Mouse (Mus musculus) embryonic facial prominence, embryonic 10.5 days (tissue): ENCODE results near the gene Krcc1. TPM values are rescaled to one million over a fixed set of nuclear protein-coding genes. Genes with fewer than 3 reads are reported as not detected.
"Not testable (repeated sequence)": the region's sequence is repeated elsewhere in the genome, so short reads cannot be mapped to it uniquely, and the experiment has no call there.

ENCODE experiments used
- DNase-seq: peaks from one replicate; pipeline ENCODE4 v3.0.0-alpha.2; 2017; ENCODE audit warnings: low spot score
- H3K27ac ChIP-seq: fragments of 300-500 bp; sonication (generic); replicated peaks from 2 replicates; pipeline ENCODE4 v1.5.1; 2016; ENCODE audit warnings: mild to moderate bottlenecking
- H3K27me3 ChIP-seq: fragments of 300-500 bp; sonication (generic); replicated peaks from 2 replicates; pipeline ENCODE4 v1.6.1; 2016; ENCODE audit warnings: low read depth, mild to moderate bottlenecking; ENCODE audit not compliant: poor library complexity, severe bottlenecking
- H3K36me3 ChIP-seq: fragments of 300-500 bp; sonication (generic); replicated peaks from 2 replicates; pipeline ENCODE4 v1.6.1; 2016; ENCODE audit warnings: mild to moderate bottlenecking, moderate library complexity
- H3K4me1 ChIP-seq: fragments of 300-500 bp; sonication (generic); 2 replicates; pipeline ENCODE4 v1.6.1; 2016
- H3K4me3 ChIP-seq: fragments of 300-500 bp; sonication (generic); 2 replicates; pipeline ENCODE4 v1.5.1; 2016; ENCODE audit warnings: mild to moderate bottlenecking, moderate library complexity
- H3K9me3 ChIP-seq: fragments of 300-500 bp; sonication (generic); 2 replicates; pipeline ENCODE4 v1.6.1; 2016; ENCODE audit warnings: mild to moderate bottlenecking
- WGBS: fragments of 180-500 bp; shearing (Covaris S2); methylation state at CpG from one replicate; pipeline ENCODE4 v1.1.7; 2016; 5-methylcytosine and 5-hydroxymethylcytosine counted together
- polyA plus RNA-seq: library from polyadenylated mRNA; unstranded; fragments of >200 nt; fragmentation: Nextera tagmentation; extraction: Ambion mirVana; gene quantifications from 2 replicates; pipeline ENCODE4 v1.2.1, GENCODE M21; 2016

Gene Krcc1
- polyA plus RNA-seq, 1 experiment from 2014 or later = 32.5 TPM

GRCm38 (mm10) chr6:71269686-71270050, 1.8 kb upstream of the Krcc1 start:
- WGBS = 95% methylated on average over 6 of the region's 6 CpGs
- H3K36me3 ChIP-seq, H3K27ac ChIP-seq, H3K27me3 ChIP-seq, H3K9me3 ChIP-seq, DNase-seq, H3K4me3 ChIP-seq: not testable (repeated sequence)
- H3K4me1 ChIP-seq = peaks cover 17% of the 10 kb centered on the region

- H3K27me3 ChIP-seq = no peaks in the 10 kb centered on the region
- no peaks in the 10 kb centered on the region for H3K36me3 ChIP-seq
- peak overlapping the region; percentile 95 for H3K4me3 ChIP-seq
- H3K4me1 ChIP-seq = peaks cover 17% of the 10 kb centered on the region
- no peaks in the 10 kb centered on the region for H3K9me3 ChIP-seq
- H3K27ac ChIP-seq = peak overlapping the region; percentile 98
- DNase-seq = peak; percentile 64
- WGBS = 36% methylated on average over 13 of the region's 14 CpGs
Measured at GRCm38 (mm10) chr6:71270301-71271056, 998 bp upstream of the Krcc1 start.

GRCm38 (mm10) chr6:71271057-71271388, 454 bp upstream of the Krcc1 start:
- no peak for DNase-seq
- Histone ChIP-seq H3K4me3 (peak overlapping the region; percentile 95), H3K4me1 (peaks cover 17% of the 10 kb centered on the region), H3K27me3 (no peaks in the 10 kb centered on the region), H3K36me3 (no peaks in the 10 kb centered on the region), H3K27ac (peak overlapping the region; percentile 98), H3K9me3 (no peaks in the 10 kb centered on the region)
- WGBS = 2% methylated on average over 8 of the region's 8 CpGs

GRCm38 (mm10) chr6:71272316-71272741, 852 bp downstream of the Krcc1 start:
- Histone ChIP-seq H3K9me3 (no peaks in the 10 kb centered on the region), H3K36me3 (no peaks in the 10 kb centered on the region), H3K4me1 (peaks cover 17% of the 10 kb centered on the region), H3K27me3 (no peaks in the 10 kb centered on the region), H3K27ac (peak overlapping the region; percentile 98), H3K4me3 (peak overlapping the region; percentile 95)
- no peak for DNase-seq
- 2% methylated on average over 11 of the region's 11 CpGs for WGBS

GRCm38 (mm10) chr6:71273715-71274114, 2.2 kb downstream of the Krcc1 start:
- H3K27me3 ChIP-seq = no peaks in the 10 kb centered on the region
- H3K4me3 ChIP-seq = no peak overlapping the region
- H3K4me1 ChIP-seq = peaks cover 17% of the 10 kb centered on the region
- DNase-seq = no peak
- no peaks in the 10 kb centered on the region for H3K9me3 ChIP-seq
- no peaks in the 10 kb centered on the region for H3K36me3 ChIP-seq
- WGBS = 92% methylated on average over 1 of the region's 1 CpGs
- H3K27ac ChIP-seq = no peak overlapping the region

- H3K9me3 ChIP-seq = no peaks in the 10 kb centered on the region
- H3K4me1 ChIP-seq = peaks cover 17% of the 10 kb centered on the region
- H3K4me3 ChIP-seq = no peak overlapping the region
- 87% methylated on average over 1 of the region's 1 CpGs for WGBS
- H3K27ac ChIP-seq = no peak overlapping the region
- H3K27me3 ChIP-seq = no peaks in the 10 kb centered on the region
- DNase-seq = no peak
- no peaks in the 10 kb centered on the region for H3K36me3 ChIP-seq
Measured at GRCm38 (mm10) chr6:71274621-71275020, 3.1 kb downstream of the Krcc1 start.

GRCm38 (mm10) chr6:71279418-71279817, 7.9 kb downstream of the Krcc1 start:
- 86% methylated on average over 1 of the region's 1 CpGs for WGBS
- Histone ChIP-seq H3K36me3 (peaks cover 10% of the 10 kb centered on the region), H3K4me1 (no peaks in the 10 kb centered on the region), H3K27ac (no peak overlapping the region), H3K4me3 (no peak overlapping the region), H3K27me3 (no peaks in the 10 kb centered on the region), H3K9me3 (no peaks in the 10 kb centered on the region)
- DNase-seq = no peak

GRCm38 (mm10) chr6:71293509-71293908, 22.0 kb downstream of the Krcc1 start:
- WGBS = 91% methylated on average over 14 of the region's 14 CpGs
- no peak overlapping the region for H3K4me3 ChIP-seq

GRCm38 (mm10) chr6:71295303-71295702, 23.8 kb downstream of the Krcc1 start:
- no peaks in the 10 kb centered on the region for H3K27me3 ChIP-seq
- 75% methylated on average over 6 of the region's 6 CpGs for WGBS
- H3K27ac ChIP-seq = no peak overlapping the region
- H3K4me1 ChIP-seq = no peaks in the 10 kb centered on the region
- no peaks in the 10 kb centered on the region for H3K36me3 ChIP-seq
- DNase-seq = no peak
- no peak overlapping the region for H3K4me3 ChIP-seq
- H3K9me3 ChIP-seq = no peaks in the 10 kb centered on the region

More at GRCm38 (mm10) chr6:71293509-71293908, 22.0 kb downstream of the Krcc1 start:
- no peaks in the 10 kb centered on the region for H3K4me1 ChIP-seq
- no peak overlapping the region for H3K27ac ChIP-seq
- no peaks in the 10 kb centered on the region for H3K27me3 ChIP-seq
- H3K9me3 ChIP-seq = no peaks in the 10 kb centered on the region
- no peaks in the 10 kb centered on the region for H3K36me3 ChIP-seq
- no peak for DNase-seq

GRCm38 (mm10) chr6:71298051-71298450, 26.6 kb downstream of the Krcc1 start:
- Histone ChIP-seq H3K4me3 (no peak overlapping the region), H3K4me1 (no peaks in the 10 kb centered on the region), H3K36me3 (no peaks in the 10 kb centered on the region), H3K27me3 (no peaks in the 10 kb centered on the region), H3K9me3 (no peaks in the 10 kb centered on the region), H3K27ac (no peak overlapping the region)
- 75% methylated on average over 2 of the region's 2 CpGs for WGBS
- DNase-seq = no peak

- no peaks in the 10 kb centered on the region for H3K27me3 ChIP-seq
- H3K36me3 ChIP-seq = no peaks in the 10 kb centered on the region
- H3K4me3 ChIP-seq = no peak overlapping the region
- peak; percentile 53 for DNase-seq
- H3K9me3 ChIP-seq = no peaks in the 10 kb centered on the region
- no peak overlapping the region for H3K27ac ChIP-seq
- no peaks in the 10 kb centered on the region for H3K4me1 ChIP-seq
- 31% methylated on average over 3 of the region's 3 CpGs for WGBS
Measured at GRCm38 (mm10) chr6:71298751-71299150, 27.3 kb downstream of the Krcc1 start.

GRCm38 (mm10) chr6:71302097-71302731, 30.7 kb downstream of the Krcc1 start:
- no peaks in the 10 kb centered on the region for H3K4me1 ChIP-seq
- H3K36me3 ChIP-seq = no peaks in the 10 kb centered on the region
- H3K27me3 ChIP-seq = no peaks in the 10 kb centered on the region
- no peaks in the 10 kb centered on the region for H3K9me3 ChIP-seq
- no peak for DNase-seq
- 72% methylated on average over 6 of the region's 6 CpGs for WGBS
- no peak overlapping the region for H3K27ac ChIP-seq
- no peak overlapping the region for H3K4me3 ChIP-seq

- no peaks in the 10 kb centered on the region for H3K27me3 ChIP-seq
- H3K4me1 ChIP-seq = no peaks in the 10 kb centered on the region
- no peaks in the 10 kb centered on the region for H3K36me3 ChIP-seq
- no peak overlapping the region for H3K4me3 ChIP-seq
- DNase-seq = no peak
- WGBS = 89% methylated on average over 8 of the region's 8 CpGs
- H3K27ac ChIP-seq = no peak overlapping the region
- no peaks in the 10 kb centered on the region for H3K9me3 ChIP-seq
Measured at GRCm38 (mm10) chr6:71307486-71307885, 36.0 kb downstream of the Krcc1 start.
